Mouse (Mus musculus): ENCODE measurements around the gene Helb.
A peak's percentile ranks its signal among the peaks of the same experiment; 100 is the strongest.

Helb gene

GRCm38 (mm10) chr10:120077850-120078249 is 34.9 kb downstream of the Helb start:
- DNase-seq, result no peak

- DNase-seq, result no peak
Observed at GRCm38 (mm10) chr10:120066319-120066718, 46.5 kb downstream of the Helb start.

GRCm38 (mm10) chr10:120064424-120064823 is 48.4 kb downstream of the Helb start:
- peak; percentile 60 for DNase-seq

- DNase-seq, result no peak
Observed at GRCm38 (mm10) chr10:120061238-120062130, 51.3 kb downstream of the Helb start.

- no peak for DNase-seq
Observed at GRCm38 (mm10) chr10:120060579-120061237, 52.1 kb downstream of the Helb start.

GRCm38 (mm10) chr10:120044714-120045234 is 68.0 kb downstream of the Helb start:
- DNase-seq, result no peak

GRCm38 (mm10) chr10:120044237-120044636 is 68.5 kb downstream of the Helb start:
- no peak for DNase-seq

GRCm38 (mm10) chr10:120038194-120038593 is 74.6 kb downstream of the Helb start:
- peak; percentile 19 for DNase-seq

GRCm38 (mm10) chr10:120035824-120036223 is 77.0 kb downstream of the Helb start:
- DNase-seq, result no peak

- DNase-seq, result no peak
Observed at GRCm38 (mm10) chr10:120035211-120035733, 77.5 kb downstream of the Helb start.

- no peak for DNase-seq
Observed at GRCm38 (mm10) chr10:120033866-120034265, 78.9 kb downstream of the Helb start.
